Mouse (Mus musculus) megakaryocyte, embryonic 14.5 days (primary cell): Measurements from ENCODE around the gene Arhgef3. TPM values are rescaled to one million over a fixed set of nuclear protein-coding genes. Genes with fewer than 3 reads are reported as not detected.

Experiments used
- H3K27me3 ChIP-seq: replicated peaks from 2 replicates; pipeline ENCODE3; 2012; ENCODE audit warnings: inconsistent platforms
- H3K36me3 ChIP-seq: replicated peaks from 2 replicates; pipeline ENCODE3; 2012; ENCODE audit warnings: low read length, inconsistent platforms, mixed read lengths
- H3K4me1 ChIP-seq: 2 replicates; pipeline ENCODE4 v1.6.1; 2012; ENCODE audit warnings: inconsistent platforms
- H3K4me3 ChIP-seq: replicated peaks from 2 replicates; pipeline ENCODE3; 2012; ENCODE audit warnings: moderate library complexity, mild to moderate bottlenecking, inconsistent platforms
- H3K9me3 ChIP-seq: 2 replicates; pipeline ENCODE4 v1.6.1; 2012; ENCODE audit warnings: inconsistent platforms
- FLI1 ChIP-seq: IDR thresholded peaks from 2 replicates; pipeline ENCODE4 v1.6.1; 2012; ENCODE audit warnings: low read length, inconsistent platforms, mixed read lengths
- GATA1 ChIP-seq: IDR thresholded peaks from 3 replicates; pipeline ENCODE4 v1.6.1; 2012; ENCODE audit warnings: mixed read lengths, low read length, inconsistent platforms, borderline replicate concordance
- polyA plus RNA-seq: library from polyadenylated mRNA; stranded (reverse); fragments of >175 nt; gene quantifications from 2 replicates; pipeline ENCODE4 v1.2.3, GENCODE M21; 2012; ENCODE audit warnings: low replicate concordance; ENCODE audit not compliant: insufficient read depth

Arhgef3 gene
- 1.4 and 6.7 TPM in 2 replicates for polyA plus RNA-seq

GRCm38 (mm10) chr14:27114362-27115274, at the start of gene Arhgef3:
Gene Arhgef3, plus strand, starts transcription at chr14:27114899.
- Histone ChIP-seq H3K4me3 (peak within 1 kb of the TSS; percentile 91), H3K27me3 (peaks cover 75% of the 10 kb centered on the region)

GRCm38 (mm10) chr14:27066171-27066929, 48.3 kb upstream of the Arhgef3 start:
- Histone ChIP-seq H3K36me3 (no peaks in the 10 kb centered on the region), H3K4me3 (no peak overlapping the region), H3K27me3 (peaks cover 53% of the 10 kb centered on the region), H3K9me3 (no peaks in the 10 kb centered on the region), H3K4me1 (peaks cover 21% of the 10 kb centered on the region)
- TF ChIP-seq FLI1 (no peak), GATA1 (no peak)

More at GRCm38 (mm10) chr14:27114362-27115274, at the start of gene Arhgef3:
- Histone ChIP-seq H3K36me3 (no peaks in the 10 kb centered on the region), H3K4me1 (peaks cover 13% of the 10 kb centered on the region), H3K9me3 (no peaks in the 10 kb centered on the region)
- no peak for TF ChIP-seq GATA1
- TF ChIP-seq FLI1, result no peak

DNA sequence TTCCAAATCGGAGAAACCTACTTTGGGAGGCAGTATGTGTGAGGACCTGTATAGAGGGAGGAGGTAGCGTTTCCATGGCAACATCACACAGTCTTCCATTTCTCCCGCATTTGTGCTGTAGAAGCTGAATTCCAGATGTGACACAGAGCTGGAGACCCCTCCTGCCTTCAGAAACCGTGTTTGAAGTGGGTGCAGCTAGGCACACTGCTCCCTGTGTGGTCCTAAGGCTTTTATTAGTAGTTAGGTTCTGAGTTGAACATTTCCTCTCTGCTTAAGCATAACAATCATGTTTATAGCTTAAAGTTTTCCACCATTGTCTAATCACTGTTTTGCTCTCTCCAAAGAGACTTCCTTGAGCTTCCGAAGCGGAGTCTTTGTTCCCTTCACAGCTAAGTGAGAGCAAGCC, 46.8 kb upstream of the Arhgef3 start:
- Histone ChIP-seq H3K27me3 (peaks cover 63% of the 10 kb centered on the region), H3K4me1 (peaks cover 14% of the 10 kb centered on the region; the same call in 1 of the 2 replicates), H3K9me3 (no peaks in the 10 kb centered on the region), H3K36me3 (no peaks in the 10 kb centered on the region), H3K4me3 (no peak overlapping the region)
- TF ChIP-seq GATA1 (no peak), FLI1 (no peak)

- Histone ChIP-seq H3K4me3 (no peak overlapping the region), H3K36me3 (no peaks in the 10 kb centered on the region), H3K27me3 (peaks cover 77% of the 10 kb centered on the region), H3K9me3 (no peaks in the 10 kb centered on the region), H3K4me1 (peaks cover 21% of the 10 kb centered on the region)
- TF ChIP-seq FLI1 (no peak), GATA1 (no peak)
Measured at GRCm38 (mm10) chr14:27069434-27070097, 45.1 kb upstream of the Arhgef3 start.

GRCm38 (mm10) chr14:27070128-27070527, 44.6 kb upstream of the Arhgef3 start:
- no peak overlapping the region for H3K4me3 ChIP-seq
- no peaks in the 10 kb centered on the region for H3K9me3 ChIP-seq
- H3K36me3 ChIP-seq, result no peaks in the 10 kb centered on the region
- peaks cover 23% of the 10 kb centered on the region for H3K4me1 ChIP-seq
- peaks cover 82% of the 10 kb centered on the region for H3K27me3 ChIP-seq
- TF ChIP-seq FLI1, result no peak
- TF ChIP-seq GATA1, result no peak

GRCm38 (mm10) chr14:27070758-27071157, 43.9 kb upstream of the Arhgef3 start:
- Histone ChIP-seq H3K4me1 (peaks cover 23% of the 10 kb centered on the region), H3K4me3 (no peak overlapping the region), H3K9me3 (no peaks in the 10 kb centered on the region), H3K27me3 (peaks cover 85% of the 10 kb centered on the region), H3K36me3 (no peaks in the 10 kb centered on the region)
- TF ChIP-seq GATA1, result no peak
- TF ChIP-seq FLI1, result no peak

- Histone ChIP-seq H3K4me3 (no peak overlapping the region), H3K4me1 (peaks cover 18% of the 10 kb centered on the region), H3K9me3 (no peaks in the 10 kb centered on the region), H3K27me3 (peaks cover 84% of the 10 kb centered on the region), H3K36me3 (no peaks in the 10 kb centered on the region)
- no peak for TF ChIP-seq GATA1
- no peak for TF ChIP-seq FLI1
Measured at GRCm38 (mm10) chr14:27071985-27072384, 42.7 kb upstream of the Arhgef3 start.

- H3K27me3 ChIP-seq, result peaks cover 67% of the 10 kb centered on the region
- H3K4me3 ChIP-seq, result no peak overlapping the region
- H3K9me3 ChIP-seq, result no peaks in the 10 kb centered on the region
- no peaks in the 10 kb centered on the region for H3K36me3 ChIP-seq
- no peak for TF ChIP-seq FLI1
- TF ChIP-seq GATA1, result no peak
- peaks cover 19% of the 10 kb centered on the region for H3K4me1 ChIP-seq
Measured at GRCm38 (mm10) chr14:27075084-27075483, 39.6 kb upstream of the Arhgef3 start.

DNA sequence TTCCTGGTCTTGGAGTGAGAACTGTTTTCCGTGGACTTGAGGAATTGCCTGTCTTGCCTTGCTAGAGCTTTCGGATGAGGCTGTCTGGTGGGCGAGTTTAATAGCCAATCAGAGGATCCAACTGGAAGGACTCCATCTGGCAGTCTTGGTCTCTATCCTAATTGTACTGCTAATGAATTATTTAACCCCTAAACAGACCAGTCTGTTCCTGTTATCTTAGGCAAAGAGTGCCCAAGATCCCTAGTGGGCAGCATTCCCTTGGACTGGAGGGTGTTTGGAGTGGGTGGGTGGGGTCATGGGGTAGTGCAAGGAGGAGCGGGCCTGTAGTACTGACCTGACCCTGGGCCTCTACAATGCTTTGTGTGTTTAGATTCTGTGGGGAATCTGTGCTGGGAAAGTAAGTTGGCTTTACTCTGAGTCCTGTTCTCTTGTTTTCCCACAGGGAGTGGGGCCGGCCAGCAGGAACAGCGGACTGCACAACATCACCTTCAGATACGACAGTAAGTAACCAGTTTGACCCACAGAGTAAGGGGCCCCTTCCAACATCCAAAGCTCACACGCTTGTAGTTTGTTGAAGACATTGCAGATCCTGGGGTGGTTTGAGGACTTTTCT, 38.7 kb upstream of the Arhgef3 start:
- Histone ChIP-seq H3K4me3 (no peak overlapping the region), H3K36me3 (no peaks in the 10 kb centered on the region), H3K4me1 (peaks cover 16% of the 10 kb centered on the region), H3K9me3 (no peaks in the 10 kb centered on the region), H3K27me3 (peaks cover 70% of the 10 kb centered on the region)
- no peak for TF ChIP-seq GATA1
- no peak for TF ChIP-seq FLI1
